Comparison of ENCODE assay signal across 9 mouse cellular contexts in the genomic region with DNA sequence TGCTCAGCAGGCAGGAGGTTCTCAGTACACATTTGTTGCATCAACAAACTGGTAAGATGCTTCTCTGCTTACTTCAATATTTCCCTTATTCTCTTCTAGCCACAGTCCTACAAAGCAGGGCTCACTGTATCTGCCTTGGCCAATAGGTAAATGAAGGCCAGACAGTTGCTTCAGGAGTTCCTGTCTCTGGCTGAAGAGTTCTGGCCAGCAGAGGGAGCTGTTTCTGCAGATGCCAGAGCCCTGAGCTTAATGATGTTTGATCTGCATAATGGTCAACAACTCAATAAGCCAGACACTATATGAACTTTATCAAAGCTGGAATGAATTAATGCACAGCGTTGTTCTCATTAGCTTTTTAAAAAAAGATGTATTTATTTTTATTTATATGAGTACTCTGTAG. TPM values are rescaled to one million over a fixed set of nuclear protein-coding genes. Genes with fewer than 3 reads are reported as not detected.
DNase-seq lines count a peak whose midpoint lies in the region; ATAC-seq and TF ChIP-seq lines count a peak whose summit lies in the region.
"Had no signal": no experiment of that assay in that cellular context is flagged by ENCODE, and none has a peak within 500 bp of the region (broad histone marks: within the 10 kb centered on the region; RNA-seq: fewer than 3 reads in every experiment).

No protein-coding gene starts in this region.

- DNase-seq in urinary bladder, adult 18-20 months (ENCODE audit: low spot score in 2 of 2): peak; percentile 65 to 72
- no peak for DNase-seq in urinary bladder, postnatal 10 days (ENCODE audit: low spot score)
- peak; percentile 83 to 90 for DNase-seq in adrenal gland, postnatal 36 days
- DNase-seq in embryonic facial prominence, embryonic 11.5 days (ENCODE audit: low spot score): peak; percentile 77
- DNase-seq in kidney, postnatal 25 days: peak; percentile 89 to 97
- peak; percentile 81 for DNase-seq in lung, adult 2 months
- DNase-seq in right cerebral cortex, postnatal 14 days: peak; percentile 88

- H3K4me3 ChIP-seq in embryonic facial prominence, embryonic 11.5 days (ENCODE audit: low read depth, low read length): no peak overlapping the region
- H3K4me3 ChIP-seq in lung, adult 2 months (replicated peaks; ENCODE audit: extremely low read depth, low read depth, low read length): no peak overlapping the region

- no peaks in the 10 kb centered on the region for H3K36me3 ChIP-seq in embryonic facial prominence, embryonic 11.5 days (replicated peaks; ENCODE audit: control insufficient read depth, insufficient read depth, low read depth, low read length)

- H3K4me1 ChIP-seq in embryonic facial prominence, embryonic 11.5 days (ENCODE audit: control insufficient read depth, insufficient read depth, low read length): no peaks in the 10 kb centered on the region
- peaks cover 16% of the 10 kb centered on the region for H3K4me1 ChIP-seq in lung, adult 2 months (ENCODE audit: control insufficient read depth, insufficient read depth, low read length)

- no peak overlapping the region for H3K27ac ChIP-seq in embryonic facial prominence, embryonic 11.5 days (replicated peaks; ENCODE audit: low read depth, low read length)

- no peak for ATAC-seq in embryonic facial prominence, embryonic 11.5 days (replicated peaks; ENCODE audit: insufficient number of reproducible peaks, low FRiP score, low TSS enrichment, low read depth)
- ATAC-seq in erythroid progenitor cell, adult 5-6 weeks (replicated peaks; ENCODE audit: low FRiP score, poor library complexity, severe bottlenecking): no peak

- no peak overlapping the region for H3K9ac ChIP-seq in embryonic facial prominence, embryonic 11.5 days (replicated peaks; ENCODE audit: low read length)

- 50% methylated on average over 1 of the region's 1 CpGs for WGBS in embryonic facial prominence, embryonic 11.5 days
- WGBS in lung, adult 2 months: 45% methylated on average over 1 of the region's 1 CpGs

- H3K9me3 ChIP-seq in embryonic facial prominence, embryonic 11.5 days (replicated peaks; ENCODE audit: control insufficient read depth, low read length): no peaks in the 10 kb centered on the region

- H3K27me3 ChIP-seq in embryonic facial prominence, embryonic 11.5 days (ENCODE audit: control insufficient read depth, insufficient read depth, low read length): no peaks in the 10 kb centered on the region

- no peak for TF ChIP-seq POLR2A in lung, adult 2 months (IDR thresholded peaks at IDR 0.05; ENCODE audit: borderline replicate concordance, extremely low read depth, low read depth, low read length)

- peak; percentile 90 for TF ChIP-seq CTCF in lung, adult 2 months (IDR thresholded peaks at IDR 0.05; ENCODE audit: insufficient read depth, low read length)

- H3K4me2 ChIP-seq in embryonic facial prominence, embryonic 11.5 days (ENCODE audit: low read depth, low read length): no peak overlapping the region

RNA-seq across cellular contexts. Expression of gene Zfp422, which starts 3.3 kb away (rescaled TPM):
- total RNA-seq in adrenal gland, postnatal 36 days (2021): 10 to 100 TPM; 19.7 to 23.0 TPM
- polyA plus RNA-seq in embryonic facial prominence, embryonic 11.5 days (2014; fragmentation: Nextera tagmentation; extraction: Ambion mirVana): 332 and 353 TPM in 2 replicates
- 8.4 and 16.2 TPM in 2 replicates for polyA plus RNA-seq in lung, adult 2 months (2012; rRNA removed)
- total RNA-seq in erythroid progenitor cell, adult 5-6 weeks (2015; ENCODE audit: low replicate concordance): 20.2 and 29.8 TPM in 2 replicates
- total RNA-seq in erythroid progenitor cell, adult 5-6 weeks (2017; ENCODE audit: low replicate concordance): 5.5 and 6.3 TPM in 2 replicates

RNA-seq across cellular contexts. Expression of gene Depp1, which starts 18.3 kb away (rescaled TPM):
- total RNA-seq in adrenal gland, postnatal 36 days (2021): 10 to 100 TPM in 1 of 2 experiments, 1 to 10 TPM in 1; 7.0 to 20.2 TPM
- 13.8 and 15.1 TPM in 2 replicates for polyA plus RNA-seq in embryonic facial prominence, embryonic 11.5 days (2014; fragmentation: Nextera tagmentation; extraction: Ambion mirVana)
- 59.8 and 70.1 TPM in 2 replicates for polyA plus RNA-seq in lung, adult 2 months (2012; rRNA removed)
- total RNA-seq in erythroid progenitor cell, adult 5-6 weeks (2015; ENCODE audit: low replicate concordance): not detected in 2 replicates
- 2.8 TPM in 1 of 2 replicates, not detected in the other for total RNA-seq in erythroid progenitor cell, adult 5-6 weeks (2017; ENCODE audit: low replicate concordance)

RNA-seq across cellular contexts. Expression of gene Rassf4, which starts 41.6 kb away (rescaled TPM):
- total RNA-seq in adrenal gland, postnatal 36 days (2021): 1 to 10 TPM; 2.8 to 4.7 TPM
- polyA plus RNA-seq in embryonic facial prominence, embryonic 11.5 days (2014; fragmentation: Nextera tagmentation; extraction: Ambion mirVana): 15.3 and 17.6 TPM in 2 replicates
- 18.1 and 20.6 TPM in 2 replicates for polyA plus RNA-seq in lung, adult 2 months (2012; rRNA removed)
- 28.1 and 28.8 TPM in 2 replicates for total RNA-seq in erythroid progenitor cell, adult 5-6 weeks (2015; ENCODE audit: low replicate concordance)
- total RNA-seq in erythroid progenitor cell, adult 5-6 weeks (2017; ENCODE audit: low replicate concordance): 6.9 and 11.4 TPM in 2 replicates

RNA-seq across cellular contexts. Expression of gene Olfr215, which starts 48.1 kb away (rescaled TPM):
- not detected for total RNA-seq in adrenal gland, postnatal 36 days (2021)
- polyA plus RNA-seq in embryonic facial prominence, embryonic 11.5 days (2014; fragmentation: Nextera tagmentation; extraction: Ambion mirVana): not detected in 2 replicates
- not detected in 2 replicates for polyA plus RNA-seq in lung, adult 2 months (2012; rRNA removed)
- not detected in 2 replicates for total RNA-seq in erythroid progenitor cell, adult 5-6 weeks (2015; ENCODE audit: low replicate concordance)
- total RNA-seq in erythroid progenitor cell, adult 5-6 weeks (2017; ENCODE audit: low replicate concordance): not detected in 2 replicates
- polyA plus RNA-seq: heart, embryonic 14.5 days had no signal
